Mouse (Mus musculus): Measurements from ENCODE around the gene Grin2b.

- TF ChIP-seq TAL1 (IDR thresholded peaks at IDR 0.05; ENCODE audit: low read length) (no peak), GATA1 (IDR thresholded peaks at IDR 0.05; ENCODE audit: low read length) (no peak)
Measured at GRCm38 (mm10) chr6:135721706-135722105, 451.6 kb downstream of the Grin2b start.

All from erythroblast, embryonic 14.5 days (primary cell).